Mouse (Mus musculus): Measurements from ENCODE around the gene Gm20388.

Gm20388 gene

GRCm38 (mm10) chr8:121621879-121622278 lies 1711.2 kb downstream of the Gm20388 start:
- DNase-seq (ENCODE audit: low read depth, low spot score): peak; percentile 60

GRCm38 (mm10) chr8:121623043-121623442 lies 1712.4 kb downstream of the Gm20388 start:
- peak; percentile 79 for DNase-seq (ENCODE audit: low read depth, low spot score)

GRCm38 (mm10) chr8:121628681-121629080 lies 1718.0 kb downstream of the Gm20388 start:
- DNase-seq (ENCODE audit: low read depth, low spot score): no peak

GRCm38 (mm10) chr8:121631645-121632071 lies 1721.0 kb downstream of the Gm20388 start:
- DNase-seq (ENCODE audit: low read depth, low spot score): no peak

GRCm38 (mm10) chr8:121632401-121632800 lies 1721.8 kb downstream of the Gm20388 start:
- peak; percentile 66 for DNase-seq (ENCODE audit: low read depth, low spot score)

GRCm38 (mm10) chr8:121635534-121635933 lies 1724.9 kb downstream of the Gm20388 start:
- no peak for DNase-seq (ENCODE audit: low read depth, low spot score)

GRCm38 (mm10) chr8:121636180-121636579 lies 1725.5 kb downstream of the Gm20388 start:
- peak; percentile 75 for DNase-seq (ENCODE audit: low read depth, low spot score)

- DNase-seq (ENCODE audit: low read depth, low spot score): no peak
These were observed 1732.2 kb downstream of the Gm20388 start for GRCm38 (mm10) chr8:121642804-121643203.

- DNase-seq (ENCODE audit: low read depth, low spot score): no peak
These were observed 1732.7 kb downstream of the Gm20388 start for GRCm38 (mm10) chr8:121643384-121643783.

- DNase-seq (ENCODE audit: low read depth, low spot score): no peak
These were observed 1737.0 kb downstream of the Gm20388 start for GRCm38 (mm10) chr8:121647511-121648215.

- no peak for DNase-seq (ENCODE audit: low read depth, low spot score)
These were observed 1737.8 kb downstream of the Gm20388 start for GRCm38 (mm10) chr8:121648451-121648850.

- no peak for DNase-seq (ENCODE audit: low read depth, low spot score)
These were observed 1738.8 kb downstream of the Gm20388 start for GRCm38 (mm10) chr8:121649423-121649822.

GRCm38 (mm10) chr8:121649904-121650303 lies 1739.3 kb downstream of the Gm20388 start:
- no peak for DNase-seq (ENCODE audit: low read depth, low spot score)

GRCm38 (mm10) chr8:121650389-121651307 lies 1740.0 kb downstream of the Gm20388 start:
- no peak for DNase-seq (ENCODE audit: low read depth, low spot score)

GRCm38 (mm10) chr8:121651308-121651873 lies 1740.8 kb downstream of the Gm20388 start:
- DNase-seq (ENCODE audit: low read depth, low spot score): no peak

- DNase-seq (ENCODE audit: low read depth, low spot score): peak; percentile 80
These were observed 1741.3 kb downstream of the Gm20388 start for GRCm38 (mm10) chr8:121651874-121652361.

GRCm38 (mm10) chr8:121652774-121653323 lies 1742.2 kb downstream of the Gm20388 start, which contains the start of gene Zcchc14:
Gene Zcchc14, minus strand, starts transcription at chr8:121652901.
- peak; percentile 100 for DNase-seq (ENCODE audit: low read depth, low spot score)

- peak; percentile 87 for DNase-seq (ENCODE audit: low read depth, low spot score)
These were observed 1742.8 kb downstream of the Gm20388 start for GRCm38 (mm10) chr8:121653340-121654019.

- DNase-seq (ENCODE audit: low read depth, low spot score): no peak
These were observed 1743.5 kb downstream of the Gm20388 start for GRCm38 (mm10) chr8:121654131-121654530.

GRCm38 (mm10) chr8:121654966-121655494 lies 1744.4 kb downstream of the Gm20388 start:
- DNase-seq (ENCODE audit: low read depth, low spot score): no peak

GRCm38 (mm10) chr8:121660602-121661001 lies 1750.0 kb downstream of the Gm20388 start:
- no peak for DNase-seq (ENCODE audit: low read depth, low spot score)
